Mouse (Mus musculus) brain, embryonic 14.5 days (tissue): Measurements from ENCODE around the gene Btbd35f14. TPM values are rescaled to one million over a fixed set of nuclear protein-coding genes. Genes with fewer than 3 reads are reported as not detected.
"Not testable (repeated sequence)": the region's sequence is repeated elsewhere in the genome, so short reads cannot be mapped to it uniquely, and the experiment has no call there.

Experiments
- DNase-seq: peaks from one replicate; pipeline ENCODE4 v3.0.0-alpha.2; 2011; ENCODE audit warnings: low read depth
- polyA plus RNA-seq: library from polyadenylated mRNA; depleted of rRNA; stranded (reverse); fragments of >200 nt; gene quantifications from 2 replicates; pipeline ENCODE4 v1.2.3, GENCODE M21; 2012; rRNA removed

The Btbd35f14 gene
- polyA plus RNA-seq: not detected in 2 replicates

DNA sequence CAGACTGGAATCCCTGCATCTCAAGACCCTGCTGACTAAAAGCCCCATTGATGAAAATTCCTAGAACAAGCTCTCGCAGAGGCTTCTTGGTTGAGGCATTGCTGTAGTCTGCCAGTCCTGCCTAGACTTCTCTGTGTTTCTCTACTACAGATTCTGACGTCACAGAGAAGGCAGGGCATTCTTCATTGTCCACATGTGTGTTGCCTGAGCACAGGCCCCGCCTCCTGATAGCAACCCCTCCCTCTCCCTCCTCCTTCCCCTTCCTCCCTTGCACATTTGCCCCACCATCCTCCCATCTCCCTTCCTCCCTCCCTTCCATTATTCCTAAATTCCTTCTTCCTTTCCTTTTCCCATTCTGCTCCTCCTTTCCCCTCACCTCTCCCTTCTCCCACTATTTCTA, at the start of gene Btbd35f14:
TSS of gene Btbd35f14 (minus strand) at position 101 of the 400 bp plus-strand sequence.
- not testable (repeated sequence) for DNase-seq

DNA sequence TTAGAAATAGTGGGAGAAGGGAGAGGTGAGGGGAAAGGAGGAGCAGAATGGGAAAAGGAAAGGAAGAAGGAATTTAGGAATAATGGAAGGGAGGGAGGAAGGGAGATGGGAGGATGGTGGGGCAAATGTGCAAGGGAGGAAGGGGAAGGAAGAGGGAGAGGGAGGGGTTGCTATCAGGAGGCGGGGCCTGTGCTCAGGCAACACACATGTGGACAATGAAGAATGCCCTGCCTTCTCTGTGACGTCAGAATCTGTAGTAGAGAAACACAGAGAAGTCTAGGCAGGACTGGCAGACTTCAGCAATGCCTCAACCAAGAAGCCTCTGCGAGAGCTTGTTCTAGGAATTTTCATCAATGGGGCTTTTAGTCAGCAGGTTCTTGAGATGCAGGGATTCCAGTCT, 45.3 kb downstream of the Btbd35f14 start, which contains the start of gene Btbd35f13:
TSS of gene Btbd35f13 (plus strand) at position 301 of the 400 bp plus-strand sequence.
- DNase-seq: not testable (repeated sequence)

Other genes starting within 250 kb of the Btbd35f14 start
- gene Btbd35f15, start 125.0 kb downstream of the Btbd35f14 start, polyA plus RNA-seq: not detected in 2 replicates
- not detected in 2 replicates for gene Btbd35f13, start 45.2 kb downstream of the Btbd35f14 start, polyA plus RNA-seq